Mouse (Mus musculus): Measurements from ENCODE around the gene Pfdn5. TPM values are rescaled to one million over a fixed set of nuclear protein-coding genes. Genes with fewer than 3 reads are reported as not detected.
A peak's percentile ranks its signal among the peaks of the same experiment; 100 is the strongest.

Pfdn5 gene
- polyA plus RNA-seq, 1 experiment from 2014 or later = 514 TPM

DNA sequence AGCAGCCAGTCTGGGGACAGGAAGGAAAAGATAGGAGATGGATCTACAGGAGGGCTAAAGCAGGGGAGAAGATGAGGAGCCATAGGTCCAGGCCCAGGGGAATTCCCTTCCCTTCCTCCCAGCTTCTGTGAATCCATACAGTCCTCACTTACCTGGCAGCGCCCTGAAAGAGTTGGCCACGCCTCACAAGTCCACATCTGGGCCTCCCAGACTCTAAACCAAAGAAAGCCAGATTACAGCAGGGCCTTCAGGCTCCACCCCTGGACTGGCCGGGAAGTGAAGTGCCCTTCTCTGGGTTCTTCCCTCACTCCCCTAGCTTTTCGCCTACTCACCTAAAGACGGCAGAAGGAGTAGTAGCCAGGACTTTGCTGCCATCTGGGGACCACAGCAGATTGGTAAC, 13.7 kb downstream of the Pfdn5 start:
- Histone ChIP-seq H3K27me3 (no peaks in the 10 kb centered on the region), H3K27ac (no peak overlapping the region), H3K36me3 (peaks cover 60% of the 10 kb centered on the region), H3K4me2 (no peak overlapping the region), H3K9me3 (no peaks in the 10 kb centered on the region), H3K9ac (no peak overlapping the region), H3K4me1 (replicated peaks) (no peaks in the 10 kb centered on the region), H3K4me3 (no peak overlapping the region)
- ATAC-seq (ENCODE audit: low FRiP score) = no peak
- WGBS = 82% methylated on average over 5 of the region's 5 CpGs

DNA sequence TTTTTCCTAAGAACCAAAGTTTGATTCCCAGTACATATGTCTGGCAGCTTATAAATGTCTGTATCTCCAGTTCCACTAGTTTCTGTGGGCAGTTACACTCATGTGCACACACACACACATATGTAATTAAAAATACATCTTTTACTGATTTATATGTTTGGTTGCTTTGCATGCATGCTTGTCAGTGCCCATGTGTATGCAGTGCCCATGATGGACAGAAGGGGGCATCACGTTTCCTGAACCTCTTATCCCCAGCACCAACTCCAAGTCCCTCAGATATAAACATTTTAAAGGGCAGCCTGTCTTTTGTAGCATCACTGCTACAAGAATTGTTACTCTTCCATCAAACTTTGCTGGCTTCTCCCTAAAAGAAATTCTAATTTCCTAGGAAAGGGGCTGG, 15.7 kb downstream of the Pfdn5 start:
- H3K9me3 ChIP-seq = no peaks in the 10 kb centered on the region
- H3K4me2 ChIP-seq = no peak overlapping the region
- H3K36me3 ChIP-seq = peaks cover 62% of the 10 kb centered on the region
- no peaks in the 10 kb centered on the region for H3K4me1 ChIP-seq (replicated peaks)
- H3K27me3 ChIP-seq = no peaks in the 10 kb centered on the region
- no peak overlapping the region for H3K27ac ChIP-seq
- H3K4me3 ChIP-seq = no peak overlapping the region
- H3K9ac ChIP-seq = no peak overlapping the region
- ATAC-seq (ENCODE audit: low FRiP score) = no peak
- WGBS = 23% methylated on average over 1 of the region's 1 CpGs

DNA sequence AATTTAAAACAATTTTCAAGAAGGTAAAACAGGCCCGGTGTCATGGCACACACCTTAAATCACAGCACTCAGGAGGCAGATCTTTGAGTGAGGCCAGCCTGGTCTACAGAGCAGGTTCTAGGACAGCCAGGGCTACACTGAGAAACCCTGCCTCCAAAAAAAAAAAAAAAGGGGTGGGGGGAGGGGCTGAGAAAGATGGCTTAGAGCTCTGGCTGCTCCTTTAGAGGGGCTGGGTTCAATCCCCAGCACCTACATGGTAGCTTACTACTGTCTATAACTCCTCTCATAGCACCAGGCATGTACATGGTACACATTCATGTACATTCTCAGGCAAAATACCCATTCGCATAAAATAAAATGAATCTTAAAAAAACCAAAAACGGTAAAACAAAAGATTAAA, 18.6 kb downstream of the Pfdn5 start:
- Histone ChIP-seq H3K4me3 (no peak overlapping the region), H3K4me2 (no peak overlapping the region), H3K27ac (no peak overlapping the region), H3K9me3 (no peaks in the 10 kb centered on the region), H3K9ac (no peak overlapping the region), H3K4me1 (replicated peaks) (peaks cover under 1% of the 10 kb centered on the region; the same call in 1 of the 2 replicates), H3K27me3 (no peaks in the 10 kb centered on the region), H3K36me3 (peaks cover 37% of the 10 kb centered on the region)
- ATAC-seq (ENCODE audit: low FRiP score) = no peak
- 98% methylated on average over 3 of the region's 3 CpGs for WGBS

DNA sequence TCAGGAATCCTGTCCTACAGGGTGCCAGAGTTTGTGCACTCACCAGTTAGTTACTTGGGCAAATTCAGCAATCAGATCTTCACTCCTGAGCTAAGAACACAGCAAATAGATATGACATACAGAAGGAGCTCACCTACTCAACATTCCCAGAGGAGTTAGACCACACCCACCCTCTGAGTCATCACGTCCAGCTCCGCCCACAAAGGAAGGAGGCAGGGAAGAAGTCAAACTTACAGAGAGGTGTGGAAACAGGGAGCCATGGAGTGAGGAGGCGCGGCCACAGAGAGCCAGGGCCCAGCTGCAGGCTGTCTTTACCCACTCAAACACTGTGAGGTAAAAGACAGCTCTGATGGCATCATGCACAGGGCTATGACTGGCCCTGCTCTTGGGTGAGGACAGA, 20.5 kb downstream of the Pfdn5 start:
- Histone ChIP-seq H3K4me3 (no peak overlapping the region), H3K9ac (no peak overlapping the region), H3K4me1 (replicated peaks) (peaks cover 12% of the 10 kb centered on the region), H3K4me2 (no peak overlapping the region), H3K27me3 (no peaks in the 10 kb centered on the region), H3K9me3 (no peaks in the 10 kb centered on the region), H3K36me3 (peaks cover 27% of the 10 kb centered on the region), H3K27ac (no peak overlapping the region)
- WGBS = 79% methylated on average over 4 of the region's 4 CpGs
- no peak for ATAC-seq (ENCODE audit: low FRiP score)

DNA sequence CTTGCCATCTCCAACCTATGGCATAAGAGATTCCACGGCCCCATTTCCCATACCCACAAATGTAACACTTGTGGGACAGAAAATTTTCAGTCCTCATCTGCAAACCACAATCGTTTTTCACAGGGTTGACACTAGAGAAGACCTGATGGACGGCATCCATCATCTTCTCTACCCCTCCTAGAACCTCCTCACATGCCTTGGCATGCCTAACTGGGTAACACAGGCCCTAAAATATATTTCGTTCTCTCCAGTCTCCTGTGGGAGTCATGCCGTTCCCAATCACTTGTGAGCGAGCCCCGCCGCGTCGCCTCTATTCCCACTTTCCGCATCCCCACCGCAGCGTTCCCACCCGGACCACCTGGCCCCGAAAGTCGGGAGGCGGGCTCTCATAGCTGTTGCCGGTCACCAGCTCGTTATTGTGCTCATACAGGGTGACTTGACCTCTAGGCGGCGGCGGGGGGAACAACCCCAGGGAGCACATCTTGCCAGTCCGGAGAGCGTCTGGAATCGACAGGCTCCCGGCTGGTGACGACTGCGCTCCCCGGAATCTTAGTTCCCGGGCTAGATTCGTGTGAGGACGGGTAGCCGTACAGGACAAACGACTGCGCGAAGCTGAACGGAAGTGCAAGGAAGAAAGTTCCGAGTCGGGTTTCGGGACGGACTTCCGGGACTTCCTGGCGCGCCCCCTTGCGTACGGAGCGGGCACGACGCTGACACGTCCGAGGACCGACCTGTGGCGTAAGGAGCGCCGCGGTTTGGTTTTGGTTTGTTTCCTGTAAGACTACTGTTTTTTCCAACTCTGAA, 24.4 kb downstream of the Pfdn5 start, which contains the start of gene Aaas:
Gene Aaas (minus strand): TSS at position 634 of the 804 bp plus-strand sequence.
- peak within 1 kb of the TSS; percentile 75 for H3K4me3 ChIP-seq
- H3K27me3 ChIP-seq = 0 out of 2 replicates have a peak, but pooled peaks cover 4% of the 10 kb centered on the region
- H3K4me1 ChIP-seq (replicated peaks) = peaks cover 19% of the 10 kb centered on the region
- peak within 1 kb of the TSS; percentile 77 for H3K27ac ChIP-seq
- peak within 1 kb of the TSS; percentile 86 for H3K4me2 ChIP-seq
- peak within 1 kb of the TSS; percentile 85 for H3K9ac ChIP-seq
- H3K9me3 ChIP-seq = no peaks in the 10 kb centered on the region
- peaks cover 17% of the 10 kb centered on the region for H3K36me3 ChIP-seq
- peak; percentile 85 for ATAC-seq (ENCODE audit: low FRiP score)
- under 1% methylated on average over 56 of the region's 56 CpGs for WGBS

DNA sequence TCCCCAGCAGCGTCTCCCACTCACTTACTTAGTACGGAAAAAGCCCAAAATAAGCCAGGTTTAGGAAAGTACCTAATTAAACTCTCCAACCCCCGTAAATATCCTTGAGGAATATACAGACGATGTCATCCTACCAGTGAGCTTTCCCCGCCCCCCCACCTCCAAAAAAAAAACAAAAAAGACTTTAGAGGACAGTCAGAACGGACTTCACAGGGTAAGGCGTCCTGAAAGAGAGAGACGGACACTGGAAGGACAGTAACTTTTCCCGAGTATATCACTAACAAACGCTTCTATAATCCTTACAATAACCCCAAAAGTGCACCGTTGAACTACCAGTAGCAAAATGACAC, 25.0 kb downstream of the Pfdn5 start:
- H3K4me3 ChIP-seq = peak overlapping the region; percentile 75
- H3K4me1 ChIP-seq (replicated peaks) = peaks cover 25% of the 10 kb centered on the region
- no peaks in the 10 kb centered on the region for H3K9me3 ChIP-seq
- H3K27ac ChIP-seq = no peak overlapping the region
- WGBS = 12% methylated on average over 11 of the region's 11 CpGs
- peak overlapping the region; percentile 86 for H3K4me2 ChIP-seq
- H3K9ac ChIP-seq = peak overlapping the region; percentile 21; the same call in 1 of the 2 replicates
- peaks cover 11% of the 10 kb centered on the region for H3K36me3 ChIP-seq
- H3K27me3 ChIP-seq = peaks cover 9% of the 10 kb centered on the region
- ATAC-seq (ENCODE audit: low FRiP score) = peak; percentile 22; the same call in 1 of the 2 replicates

DNA sequence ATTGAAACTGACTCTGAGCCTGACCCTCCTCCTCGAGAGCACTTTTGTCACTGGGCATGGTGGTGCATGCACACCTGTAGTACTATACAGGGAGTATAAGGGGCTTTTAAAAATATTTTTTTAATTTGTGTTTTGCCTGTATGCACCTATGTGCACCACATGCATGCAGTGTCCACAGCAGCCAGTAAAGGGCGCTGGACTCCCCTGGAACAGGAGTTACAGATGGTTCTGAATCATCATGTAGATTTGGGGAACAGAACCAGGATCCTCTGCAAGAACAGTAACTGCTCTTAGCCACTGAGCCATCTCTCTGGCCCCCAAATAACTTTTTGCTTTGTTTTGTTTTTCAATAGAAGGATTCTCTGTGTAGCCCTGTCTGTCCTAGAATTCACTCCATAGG, 26.3 kb downstream of the Pfdn5 start:
- Histone ChIP-seq H3K4me3 (no peak overlapping the region), H3K4me2 (no peak overlapping the region), H3K27me3 (peaks cover 21% of the 10 kb centered on the region), H3K36me3 (0 out of 2 replicates have a peak, but pooled peaks cover 2% of the 10 kb centered on the region), H3K4me1 (replicated peaks) (peaks cover 29% of the 10 kb centered on the region), H3K27ac (no peak overlapping the region), H3K9ac (no peak overlapping the region), H3K9me3 (no peaks in the 10 kb centered on the region)
- no peak for ATAC-seq (ENCODE audit: low FRiP score)
- WGBS = 67% methylated on average over 2 of the region's 2 CpGs

DNA sequence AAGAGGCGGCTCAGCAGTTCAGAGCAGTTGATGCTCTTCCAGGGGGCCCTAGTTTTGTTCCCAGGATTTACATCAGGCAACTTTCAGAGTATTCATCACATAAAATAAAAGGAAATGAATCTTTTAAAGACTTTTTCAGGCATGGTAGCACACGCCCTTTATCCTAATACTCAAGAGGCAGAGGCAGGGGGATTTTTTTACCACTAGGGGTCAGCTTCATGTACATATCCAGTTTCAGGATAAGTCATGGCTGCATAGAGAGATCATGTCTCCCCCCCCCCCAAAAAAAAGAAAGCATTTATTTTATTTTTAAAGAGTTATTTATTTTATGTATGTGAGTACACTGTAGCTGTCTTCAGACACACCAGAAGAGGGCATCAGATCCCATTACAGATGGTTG, 28.1 kb downstream of the Pfdn5 start:
- Histone ChIP-seq H3K9ac (no peak overlapping the region), H3K27me3 (peaks cover 39% of the 10 kb centered on the region), H3K4me3 (no peak overlapping the region), H3K4me2 (no peak overlapping the region), H3K36me3 (no peaks in the 10 kb centered on the region), H3K9me3 (no peaks in the 10 kb centered on the region), H3K27ac (no peak overlapping the region), H3K4me1 (replicated peaks) (peaks cover 45% of the 10 kb centered on the region)
- 86% methylated on average over 2 of the region's 2 CpGs for WGBS
- no peak for ATAC-seq (ENCODE audit: low FRiP score)

DNA sequence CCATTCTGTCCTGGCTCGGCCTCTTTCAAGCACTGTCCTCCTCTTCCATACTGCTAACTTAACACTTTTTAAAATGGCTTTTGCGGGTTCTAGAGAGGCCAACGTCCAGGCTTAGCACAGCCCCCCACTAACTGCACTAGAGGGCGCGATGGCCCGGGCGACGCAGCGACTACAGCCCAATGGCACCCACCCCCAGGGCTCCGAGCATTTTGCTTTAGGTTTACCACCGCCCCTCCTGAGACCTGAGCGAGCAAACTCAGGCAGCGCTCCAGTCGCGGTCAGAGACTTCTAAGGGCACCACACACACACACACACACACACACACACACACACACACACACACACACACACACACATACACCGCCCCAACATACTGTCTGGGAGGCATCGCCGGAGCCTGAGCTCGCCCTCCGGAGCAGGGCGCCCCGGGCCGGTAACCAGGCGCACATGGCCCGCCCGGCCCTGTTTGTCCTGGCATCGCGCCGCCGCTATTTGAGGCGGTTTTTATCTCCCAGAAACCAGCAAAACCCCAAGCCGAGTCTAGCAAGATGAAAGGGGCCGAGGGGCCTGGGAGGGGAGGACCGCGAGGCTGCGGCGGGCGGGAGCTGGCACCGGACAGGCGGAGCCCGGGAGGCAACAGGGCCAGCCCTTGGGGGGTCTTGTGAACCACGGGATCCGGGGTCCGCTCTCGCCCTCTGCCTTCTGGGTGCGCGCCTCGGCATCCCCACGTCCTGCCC, 29.4 kb downstream of the Pfdn5 start:
- H3K9me3 ChIP-seq = no peaks in the 10 kb centered on the region
- H3K4me2 ChIP-seq = peak overlapping the region; percentile 94
- H3K27ac ChIP-seq = peak overlapping the region; percentile 70
- peak overlapping the region; percentile 51 for H3K4me3 ChIP-seq
- peaks cover 53% of the 10 kb centered on the region for H3K27me3 ChIP-seq
- ATAC-seq (ENCODE audit: low FRiP score) = peak; percentile 44
- H3K36me3 ChIP-seq = no peaks in the 10 kb centered on the region
- H3K4me1 ChIP-seq (replicated peaks) = peaks cover 39% of the 10 kb centered on the region
- under 1% methylated on average over 48 of the region's 49 CpGs for WGBS
- peak overlapping the region; percentile 75 for H3K9ac ChIP-seq

DNA sequence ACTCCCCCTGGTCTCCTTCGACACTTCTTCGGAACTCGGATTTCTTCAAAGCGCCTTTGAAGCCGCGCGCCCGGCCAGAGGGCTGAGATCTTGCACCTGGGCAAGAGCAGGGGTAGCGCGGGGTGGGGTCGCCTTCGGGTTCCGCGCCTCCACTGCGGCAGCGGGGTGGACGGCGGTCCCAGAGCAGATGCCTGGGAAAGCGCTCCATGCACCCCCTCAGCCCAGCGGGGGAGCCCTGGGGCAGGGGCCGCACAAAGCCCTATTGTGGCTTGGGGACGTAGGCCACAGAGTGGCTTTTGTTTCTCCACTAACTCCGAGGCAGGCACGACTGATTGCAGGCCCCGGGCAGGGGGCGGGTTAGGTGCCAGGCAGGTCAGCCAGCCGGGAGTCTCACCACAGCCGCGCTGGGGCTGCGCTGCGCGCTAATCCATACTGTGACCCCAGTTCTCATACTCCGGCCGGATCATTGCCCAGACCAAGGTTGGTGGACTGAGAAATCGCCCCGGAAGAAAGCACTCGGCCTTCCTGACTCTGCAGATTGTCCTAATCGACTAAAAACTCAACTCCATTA, 30.0 kb downstream of the Pfdn5 start:
- WGBS = under 1% methylated on average over 38 of the region's 38 CpGs
- Histone ChIP-seq H3K9me3 (no peaks in the 10 kb centered on the region), H3K27me3 (peaks cover 54% of the 10 kb centered on the region), H3K4me2 (peak overlapping the region; percentile 94), H3K27ac (peak overlapping the region; percentile 70), H3K4me1 (replicated peaks) (peaks cover 38% of the 10 kb centered on the region), H3K9ac (peak overlapping the region; percentile 75), H3K36me3 (no peaks in the 10 kb centered on the region), H3K4me3 (peak overlapping the region; percentile 51)
- ATAC-seq (ENCODE audit: low FRiP score) = peak; percentile 39; the same call in 1 of the 2 replicates

DNA sequence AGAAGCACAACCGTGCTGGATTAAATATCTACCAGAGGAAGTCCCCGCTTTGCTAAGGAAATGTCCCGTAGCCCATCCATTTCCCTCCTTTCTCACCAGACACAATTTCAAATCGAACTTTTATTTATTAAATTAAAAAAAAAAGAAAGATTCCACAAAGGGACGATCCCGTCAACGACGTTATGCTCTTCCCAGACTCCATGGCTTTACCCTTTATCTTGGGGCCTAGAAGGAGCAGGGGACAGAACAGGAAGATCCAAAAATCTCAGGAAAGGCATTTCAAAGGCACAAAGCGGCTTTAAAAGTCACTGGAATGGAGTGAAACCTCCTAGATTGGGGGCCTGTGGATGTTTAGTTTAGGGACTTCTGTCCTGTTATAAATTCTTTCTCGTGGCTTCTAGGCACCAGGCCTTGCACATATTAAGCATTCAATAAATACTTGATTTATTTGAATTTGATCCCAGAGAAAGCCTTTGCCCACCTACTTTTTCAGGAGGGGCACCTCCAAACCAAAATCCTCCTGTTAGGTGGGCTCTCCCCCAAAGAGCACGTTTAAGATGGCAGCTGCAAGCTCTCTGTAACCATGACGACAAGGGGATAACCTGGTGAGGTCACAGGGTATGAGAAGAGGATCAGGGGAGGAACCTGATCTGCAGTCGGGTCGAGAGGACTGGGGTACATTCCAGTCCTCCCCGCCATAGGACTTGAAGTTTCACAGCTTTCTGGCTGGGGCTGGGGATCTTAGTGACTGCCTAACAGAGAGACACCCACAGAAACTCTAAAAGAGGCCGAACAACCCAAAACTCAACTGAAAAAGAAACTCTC, 30.8 kb downstream of the Pfdn5 start:
- Histone ChIP-seq H3K9ac (no peak overlapping the region), H3K4me2 (peak overlapping the region; percentile 94), H3K9me3 (no peaks in the 10 kb centered on the region), H3K27me3 (peaks cover 57% of the 10 kb centered on the region), H3K27ac (no peak overlapping the region), H3K36me3 (no peaks in the 10 kb centered on the region), H3K4me3 (peak overlapping the region; percentile 51), H3K4me1 (replicated peaks) (peaks cover 35% of the 10 kb centered on the region)
- no peak for ATAC-seq (ENCODE audit: low FRiP score)
- 26% methylated on average over 16 of the region's 16 CpGs for WGBS

Measured in hindbrain, embryonic 13.5 days (tissue).